Mouse (Mus musculus) adrenal gland, adult (tissue): ENCODE data around the gene Rfesd.

Experiments used
- DNase-seq, 2 experiments: peaks; one replicate each; pipeline ENCODE4 v3.0.0; 2022 to 2023; ENCODE audit warnings: low spot score in 1 of 2; ENCODE audit not compliant: inconsistent age in 2 of 2

Gene Rfesd

GRCm38 (mm10) chr13:75988096-75988495 lies 30.4 kb downstream of the Rfesd start:
- DNase-seq = no peak

- peak in 1 of 2 experiments; percentile 35 for DNase-seq
Measured at GRCm38 (mm10) chr13:75981901-75982300, 36.6 kb downstream of the Rfesd start.

GRCm38 (mm10) chr13:75976649-75977048 lies 41.9 kb downstream of the Rfesd start:
- DNase-seq = no peak

- DNase-seq = no peak
Measured at GRCm38 (mm10) chr13:75976218-75976617, 42.3 kb downstream of the Rfesd start.

- no peak for DNase-seq
Measured at GRCm38 (mm10) chr13:75975629-75976028, 42.9 kb downstream of the Rfesd start.

- DNase-seq = no peak
Measured at GRCm38 (mm10) chr13:75974481-75974880, 44.0 kb downstream of the Rfesd start.

GRCm38 (mm10) chr13:75966850-75967249 lies 51.7 kb downstream of the Rfesd start, which contains the start of gene Spata9:
TSS of gene Spata9 (plus strand) at chr13:75967150.
- DNase-seq = no peak

GRCm38 (mm10) chr13:75955357-75955992 lies 63.0 kb downstream of the Rfesd start:
- DNase-seq = no peak
